Mouse (Mus musculus) brain, embryonic 14.5 days (tissue): ENCODE results near the gene Gtsf1l. TPM values are rescaled to one million over a fixed set of nuclear protein-coding genes. Genes with fewer than 3 reads are reported as not detected.

Source experiments
- DNase-seq: peaks from one replicate; pipeline ENCODE4 v3.0.0-alpha.2; 2011; ENCODE audit warnings: low read depth
- CTCF ChIP-seq: fragments of 200-500 bp; IDR thresholded peaks from 2 replicates; pipeline ENCODE4 v1.5.1; 2012; ENCODE audit warnings: inconsistent platforms, mild to moderate bottlenecking, moderate library complexity, borderline replicate concordance; ENCODE audit not compliant: insufficient read depth, insufficient read length; ENCODE audit errors: extremely low read depth
- POLR2A ChIP-seq: fragments of 200-500 bp; IDR thresholded peaks from 2 replicates; pipeline ENCODE4 v1.6.1; 2012; ENCODE audit warnings: mild to moderate bottlenecking, inconsistent platforms, borderline replicate concordance; ENCODE audit not compliant: poor library complexity, insufficient read depth, insufficient read length, severe bottlenecking; ENCODE audit errors: extremely low read depth
- polyA plus RNA-seq: library from polyadenylated mRNA; depleted of rRNA; stranded (reverse); fragments of >200 nt; gene quantifications from 2 replicates; pipeline ENCODE4 v1.2.3, GENCODE M21; 2012; rRNA removed

The Gtsf1l gene
- polyA plus RNA-seq, 1 experiment = not detected

- TF ChIP-seq POLR2A (no peak), CTCF (no peak)
- DNase-seq = no peak
Observed at GRCm38 (mm10) chr2:163049116-163049515, 38.5 kb downstream of the Gtsf1l start.

- TF ChIP-seq POLR2A (no peak), CTCF (peak; percentile 99)
- peak; percentile 92 for DNase-seq
Observed at GRCm38 (mm10) chr2:163048125-163048524, 39.5 kb downstream of the Gtsf1l start.

- DNase-seq = no peak
- TF ChIP-seq POLR2A (no peak), CTCF (no peak)
Observed at GRCm38 (mm10) chr2:163039940-163040339, 47.7 kb downstream of the Gtsf1l start.

Other genes with a start within 250 kb of the Gtsf1l start
- gene Srsf6, start 156.3 kb downstream of the Gtsf1l start, polyA plus RNA-seq = 311 and 398 TPM in 2 replicates
- 3.6 and 5.2 TPM in 2 replicates for gene L3mbtl1, start 144.4 kb downstream of the Gtsf1l start, polyA plus RNA-seq
- 0.05 and 0.09 TPM in 2 replicates for gene Sgk2, start 100.5 kb downstream of the Gtsf1l start, polyA plus RNA-seq
- 34.1 and 35.4 TPM in 2 replicates for gene Ift52, start 70.5 kb downstream of the Gtsf1l start, polyA plus RNA-seq
- gene Mybl2, start 33.2 kb downstream of the Gtsf1l start, polyA plus RNA-seq = 11.0 and 15.9 TPM in 2 replicates
- gene Tox2, start 115.3 kb upstream of the Gtsf1l start, polyA plus RNA-seq = 67.0 and 70.4 TPM in 2 replicates